Mouse (Mus musculus): Measurements from ENCODE around the gene Gm13288.

DNA sequence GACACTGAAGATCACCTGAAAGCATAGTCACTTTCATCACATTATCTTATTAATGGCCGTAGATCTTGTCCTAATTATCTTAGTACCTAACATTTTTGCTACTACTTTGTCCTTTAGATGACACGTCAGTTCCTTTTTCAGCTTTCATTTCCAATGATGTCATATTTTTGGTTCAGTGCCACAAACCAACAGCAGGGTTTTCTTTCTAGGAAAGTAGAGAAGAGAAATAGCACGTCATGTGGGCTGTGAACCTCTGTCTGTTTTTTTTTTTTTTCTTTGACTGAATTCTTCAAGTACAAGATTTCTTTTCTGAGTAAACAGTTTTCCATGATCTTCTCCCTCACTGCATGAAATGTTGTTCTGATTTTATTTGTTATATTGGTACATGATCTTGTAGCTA is 34.7 kb downstream of the Gm13288 start:
- TF ChIP-seq TAL1 (IDR thresholded peaks at IDR 0.05; ENCODE audit: low read length) (no peak), GATA1 (IDR thresholded peaks at IDR 0.05; ENCODE audit: low read length) (no peak)

Measured in erythroblast, embryonic 14.5 days (primary cell).